Mouse (Mus musculus) G1E (cell line): Measurements from ENCODE around the gene Smarcad1.

Experiments used
- CTCF ChIP-seq: IDR thresholded peaks from 2 replicates; pipeline ENCODE4 v1.5.1; 2012; ENCODE audit warnings: low read depth, low read length, inconsistent platforms, mixed read lengths
- GATA1 ChIP-seq: IDR thresholded peaks from 2 replicates; pipeline ENCODE4 v1.6.1; 2012; ENCODE audit warnings: borderline replicate concordance, low read length, inconsistent platforms, mixed read lengths
- POLR2AphosphoS5 ChIP-seq: IDR thresholded peaks from 2 replicates; pipeline ENCODE4 v1.6.1; 2012; ENCODE audit warnings: low read depth, low read length, inconsistent platforms; ENCODE audit not compliant: insufficient replicate concordance
- TAL1 ChIP-seq: conservative IDR thresholded peaks from 2 replicates; pipeline ENCODE4 v1.6.1; 2012; ENCODE audit warnings: low read depth, low read length, inconsistent platforms, mixed read lengths

DNA sequence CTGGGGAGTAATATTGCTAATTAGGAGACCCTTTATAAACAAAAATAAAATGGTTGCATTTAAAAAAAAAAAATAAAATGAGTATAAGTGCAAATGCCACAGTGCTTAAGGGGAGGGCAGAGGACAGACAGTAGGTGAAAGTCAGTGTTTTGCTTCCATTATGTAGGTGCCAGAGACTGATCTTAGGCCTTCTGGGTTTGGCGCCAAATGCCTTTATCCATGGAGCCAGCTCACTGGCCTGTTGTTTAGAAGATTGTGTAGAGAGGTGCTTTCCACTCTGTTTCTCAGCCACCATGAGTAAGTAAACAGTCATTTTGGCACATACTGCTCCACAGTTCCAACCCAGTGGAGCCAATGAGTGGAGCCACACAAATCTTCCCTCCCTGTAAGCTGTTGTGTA lies 75.2 kb downstream of the Smarcad1 start:
- TF ChIP-seq GATA1 (no peak), CTCF (no peak), POLR2AphosphoS5 (no peak), TAL1 (no peak)
